Mouse (Mus musculus): ENCODE data around the gene Zfp646. TPM values are rescaled to one million over a fixed set of nuclear protein-coding genes. Genes with fewer than 3 reads are reported as not detected.

Zfp646 gene
- polyA plus RNA-seq, 1 experiment from 2014 or later = 2.7 TPM

GRCm38 (mm10) chr7:127841340-127842000, 34.6 kb upstream of the Zfp646 start:
- Histone ChIP-seq H3K36me3 (replicated peaks; ENCODE audit: insufficient read depth, low read length) (peaks cover 25% of the 10 kb centered on the region), H3K4me2 (ENCODE audit: low read depth, low read length) (peak overlapping the region; percentile 97), H3K27me3 (ENCODE audit: insufficient read depth, low read length) (no peaks in the 10 kb centered on the region), H3K27ac (ENCODE audit: low read depth) (peak overlapping the region; percentile 90), H3K4me3 (ENCODE audit: low read depth, low read length) (peak overlapping the region; percentile 69), H3K4me1 (ENCODE audit: insufficient read depth) (peaks cover 14% of the 10 kb centered on the region), H3K9me3 (ENCODE audit: low read length) (no peaks in the 10 kb centered on the region), H3K9ac (replicated peaks) (peak overlapping the region; percentile 82)
- peak; percentile 91 for DNase-seq
- under 1% methylated on average over 44 of the region's 46 CpGs for WGBS (ENCODE audit: insufficient replicate concordance)
- peak; percentile 89 for ATAC-seq
- TF ChIP-seq EP300 (IDR thresholded peaks at IDR 0.05; ENCODE audit: low read depth) = peak; percentile 58; the same call in 1 of the 2 replicates
- TF ChIP-seq CTCF (IDR thresholded peaks at IDR 0.05; ENCODE audit: low read depth) = no peak

- DNase-seq (peak; percentile 86), ATAC-seq (peak; percentile 67)
- Histone ChIP-seq H3K4me1 (ENCODE audit: insufficient read depth) (peaks cover 14% of the 10 kb centered on the region), H3K36me3 (replicated peaks; ENCODE audit: insufficient read depth, low read length) (peaks cover 32% of the 10 kb centered on the region), H3K27me3 (ENCODE audit: insufficient read depth, low read length) (no peaks in the 10 kb centered on the region), H3K9me3 (ENCODE audit: low read length) (no peaks in the 10 kb centered on the region), H3K9ac (replicated peaks) (peak overlapping the region; percentile 82), H3K4me3 (ENCODE audit: low read depth, low read length) (peak overlapping the region; percentile 69), H3K27ac (ENCODE audit: low read depth) (peak overlapping the region; percentile 90), H3K4me2 (ENCODE audit: low read depth, low read length) (peak overlapping the region; percentile 97)
- TF ChIP-seq EP300 (IDR thresholded peaks at IDR 0.05; ENCODE audit: low read depth) (no peak), CTCF (IDR thresholded peaks at IDR 0.05; ENCODE audit: low read depth) (no peak)
- 0% methylated on average over 40 of the region's 40 CpGs for WGBS (ENCODE audit: insufficient replicate concordance)
Observed at GRCm38 (mm10) chr7:127842001-127842718, 33.9 kb upstream of the Zfp646 start.

- 58% methylated on average over 6 of the region's 6 CpGs for WGBS (ENCODE audit: insufficient replicate concordance)
- Histone ChIP-seq H3K27me3 (ENCODE audit: insufficient read depth, low read length) (no peaks in the 10 kb centered on the region), H3K4me2 (ENCODE audit: low read depth, low read length) (no peak overlapping the region), H3K36me3 (replicated peaks; ENCODE audit: insufficient read depth, low read length) (peaks cover 19% of the 10 kb centered on the region), H3K9me3 (ENCODE audit: low read length) (no peaks in the 10 kb centered on the region), H3K4me3 (ENCODE audit: low read depth, low read length) (no peak overlapping the region), H3K27ac (ENCODE audit: low read depth) (peak overlapping the region; percentile 24; the same call in 1 of the 2 replicates), H3K9ac (replicated peaks) (no peak overlapping the region; the same call in 1 of the 2 replicates), H3K4me1 (ENCODE audit: insufficient read depth) (no peaks in the 10 kb centered on the region)
- TF ChIP-seq CTCF (IDR thresholded peaks at IDR 0.05; ENCODE audit: low read depth) (no peak), EP300 (IDR thresholded peaks at IDR 0.05; ENCODE audit: low read depth) (no peak)
- DNase-seq = no peak
- ATAC-seq = peak; percentile 65
Observed at GRCm38 (mm10) chr7:127849973-127850875, 25.8 kb upstream of the Zfp646 start.

DNA sequence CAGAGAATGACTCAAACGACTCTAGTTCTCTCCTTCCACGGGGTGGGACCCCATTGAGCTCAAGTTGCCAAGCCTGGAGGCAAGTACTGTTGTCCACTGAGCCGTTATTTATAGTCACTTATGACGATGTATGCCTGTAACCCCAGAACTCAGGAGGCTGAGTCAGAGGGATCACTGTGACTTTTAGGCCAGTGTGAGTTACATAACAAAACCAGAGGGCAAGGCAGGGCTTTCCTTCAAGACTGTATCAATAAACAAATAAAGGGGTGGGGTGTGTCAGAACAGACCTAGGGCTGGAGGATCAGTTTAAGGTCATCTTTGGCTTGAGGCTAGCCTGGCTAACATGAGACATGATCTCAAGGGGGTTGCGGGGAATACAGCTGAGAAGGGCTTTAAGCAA, 25.1 kb upstream of the Zfp646 start:
- ATAC-seq = no peak
- WGBS (ENCODE audit: insufficient replicate concordance) = 62% methylated on average over 5 of the region's 5 CpGs

GRCm38 (mm10) chr7:127858258-127858657, 17.8 kb upstream of the Zfp646 start:
- H3K4me2 ChIP-seq (ENCODE audit: low read depth, low read length) = no peak overlapping the region
- no peak overlapping the region for H3K9ac ChIP-seq (replicated peaks)
- no peaks in the 10 kb centered on the region for H3K4me1 ChIP-seq (ENCODE audit: insufficient read depth)
- H3K9me3 ChIP-seq (ENCODE audit: low read length) = no peaks in the 10 kb centered on the region
- no peak for ATAC-seq
- H3K27me3 ChIP-seq (ENCODE audit: insufficient read depth, low read length) = no peaks in the 10 kb centered on the region
- no peaks in the 10 kb centered on the region for H3K36me3 ChIP-seq (replicated peaks; ENCODE audit: insufficient read depth, low read length)
- TF ChIP-seq EP300 (IDR thresholded peaks at IDR 0.05; ENCODE audit: low read depth) (no peak), CTCF (IDR thresholded peaks at IDR 0.05; ENCODE audit: low read depth) (no peak)
- 57% methylated on average over 6 of the region's 6 CpGs for WGBS (ENCODE audit: insufficient replicate concordance)
- DNase-seq = no peak
- no peak overlapping the region for H3K4me3 ChIP-seq (ENCODE audit: low read depth, low read length)
- no peak overlapping the region for H3K27ac ChIP-seq (ENCODE audit: low read depth)

More for the DNA sequence above, 25.1 kb upstream of the Zfp646 start:
- TF ChIP-seq CTCF (IDR thresholded peaks at IDR 0.05; ENCODE audit: low read depth) (no peak), EP300 (IDR thresholded peaks at IDR 0.05; ENCODE audit: low read depth) (no peak)
- H3K9ac ChIP-seq (replicated peaks) = no peak overlapping the region
- H3K27ac ChIP-seq (ENCODE audit: low read depth) = 0 out of 2 replicates have a peak overlapping the region, but pooled peaks have one; percentile 24
- H3K4me1 ChIP-seq (ENCODE audit: insufficient read depth) = no peaks in the 10 kb centered on the region
- H3K36me3 ChIP-seq (replicated peaks; ENCODE audit: insufficient read depth, low read length) = peaks cover 19% of the 10 kb centered on the region
- H3K4me2 ChIP-seq (ENCODE audit: low read depth, low read length) = no peak overlapping the region
- H3K9me3 ChIP-seq (ENCODE audit: low read length) = no peaks in the 10 kb centered on the region
- H3K4me3 ChIP-seq (ENCODE audit: low read depth, low read length) = no peak overlapping the region
- no peaks in the 10 kb centered on the region for H3K27me3 ChIP-seq (ENCODE audit: insufficient read depth, low read length)
- no peak for DNase-seq
